Comparison of ENCODE assay signal across 8 mouse cellular contexts in the genomic region with DNA sequence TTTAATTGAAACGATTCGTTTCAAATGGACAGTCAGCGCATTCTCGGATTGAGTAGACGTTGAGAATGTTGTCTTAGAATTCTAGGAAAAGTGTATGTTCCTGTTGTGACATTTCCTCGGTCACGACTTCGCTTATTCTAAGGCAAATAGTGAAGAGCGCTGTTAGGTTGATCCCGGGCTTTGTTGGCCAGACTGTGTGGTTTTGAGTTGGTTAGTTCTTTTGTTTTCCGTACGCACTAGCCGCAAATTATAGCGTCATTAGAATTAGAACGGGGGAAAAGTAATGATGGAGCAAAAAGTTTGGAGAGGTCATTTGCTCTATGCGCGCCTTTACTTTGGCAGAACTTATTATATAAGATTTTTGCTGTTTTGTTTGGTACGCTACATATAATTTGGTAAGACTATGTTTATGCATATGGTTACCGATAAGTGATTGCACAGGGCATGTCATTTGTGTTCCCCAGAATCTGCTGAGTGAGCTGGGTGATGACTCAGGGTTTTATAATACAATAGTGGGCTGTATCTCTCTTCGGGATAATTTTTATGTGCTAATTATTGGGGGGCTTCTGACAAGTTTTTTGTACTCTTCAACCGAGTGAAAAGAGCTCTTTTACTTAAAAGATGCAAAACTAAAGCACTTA. TPM values are rescaled to one million over a fixed set of nuclear protein-coding genes. Genes with fewer than 3 reads are reported as not detected.
DNase-seq lines count a peak whose midpoint lies in the region; ATAC-seq and TF ChIP-seq lines count a peak whose summit lies in the region.

No protein-coding gene starts in this region.

- H3K27ac ChIP-seq in layer of hippocampus, adult 2 months: peak overlapping the region; percentile 88; the same call in 1 of the 2 replicates
- 0 out of 2 replicates have a peak overlapping the region, but pooled peaks have one; percentile 94 for H3K27ac ChIP-seq in midbrain, embryonic 13.5 days

- no peaks in the 10 kb centered on the region for H3K9me3 ChIP-seq in midbrain, embryonic 13.5 days

- peak overlapping the region; percentile 96 for H3K4me3 ChIP-seq in layer of hippocampus, adult 2 months
- H3K4me3 ChIP-seq in midbrain, embryonic 13.5 days (replicated peaks): peak overlapping the region; percentile 98

- H3K4me2 ChIP-seq in midbrain, embryonic 13.5 days (replicated peaks): peak overlapping the region; percentile 77

- DNase-seq in layer of hippocampus, adult 2 months (ENCODE audit: low spot score in 2 of 2): no peak
- no peak for DNase-seq in layer of hippocampus, postnatal 14 days (ENCODE audit: low spot score in 2 of 2)
- peak; percentile 33 for DNase-seq in embryo, embryonic 11 days
- DNase-seq in hindlimb bud, embryonic 11.5 days (ENCODE audit: extremely low spot score, low read depth, low spot score): peak; percentile 26
- DNase-seq in layer of hippocampus, adult 18-20 months (ENCODE audit: low spot score in 2 of 2): no peak
- no peak for DNase-seq in cerebellum, postnatal 10 days
- DNase-seq in layer of hippocampus, postnatal 36 days: no peak

- no peak for TF ChIP-seq CTCF in layer of hippocampus, adult 2 months (conservative IDR thresholded peaks at IDR 0.05)

- WGBS in midbrain, embryonic 13.5 days: 3% methylated on average over 21 of the region's 21 CpGs

- peaks cover 35% of the 10 kb centered on the region for H3K4me1 ChIP-seq in midbrain, embryonic 13.5 days (replicated peaks)

- H3K9ac ChIP-seq in midbrain, embryonic 13.5 days (replicated peaks): peak overlapping the region; percentile 98

- H3K36me3 ChIP-seq in midbrain, embryonic 13.5 days: no peaks in the 10 kb centered on the region

- no peaks in the 10 kb centered on the region for H3K27me3 ChIP-seq in midbrain, embryonic 13.5 days

- no peak for ATAC-seq in midbrain, embryonic 13.5 days

RNA-seq across cellular contexts. Expression of a gene that starts 1.4 kb away (rescaled TPM):
- total RNA-seq in layer of hippocampus, adult 2 months (2021): 10 to 100 TPM; 39.0 to 49.8 TPM
- 10 to 100 TPM; 50.9 to 52.3 TPM for total RNA-seq in layer of hippocampus, postnatal 14 days (2021)
- 24.7 and 24.9 TPM in 2 replicates for polyA plus RNA-seq in midbrain, embryonic 13.5 days (2015; fragmentation: Nextera tagmentation; extraction: Ambion mirVana)
- 10 to 100 TPM; 32.1 to 33.9 TPM for total RNA-seq in layer of hippocampus, adult 18-20 months (2021)
- 10 to 100 TPM; 37.7 to 48.1 TPM for total RNA-seq in layer of hippocampus, postnatal 36 days (2021)

Comparison
In these comparisons a context has a peak if more than half of its experiments do, and no peak if none do; other contexts are left out.
1. DNase-seq: peak in embryo, embryonic 11 days (single experiment) and hindlimb bud, embryonic 11.5 days (single experiment); none in layer of hippocampus, adult 2 months (0 of 2), layer of hippocampus, postnatal 14 days (0 of 2), layer of hippocampus, adult 18-20 months (0 of 2), cerebellum, postnatal 10 days (0 of 2) and layer of hippocampus, postnatal 36 days (0 of 2).